Mouse (Mus musculus): ENCODE data around the gene Cux1. TPM values are rescaled to one million over a fixed set of nuclear protein-coding genes. Genes with fewer than 3 reads are reported as not detected.

The Cux1 gene
- polyA plus RNA-seq, 1 experiment from 2014 or later, result 114 TPM

- Histone ChIP-seq H3K9ac (no peak overlapping the region), H3K27me3 (no peaks in the 10 kb centered on the region), H3K4me1 (no peaks in the 10 kb centered on the region), H3K27ac (no peak overlapping the region), H3K9me3 (no peaks in the 10 kb centered on the region), H3K4me2 (no peak overlapping the region), H3K4me3 (no peak overlapping the region), H3K36me3 (peaks cover 43% of the 10 kb centered on the region)
- no peak for ATAC-seq (ENCODE audit: borderline replicate concordance, extremely low read depth, low FRiP score, low TSS enrichment)
- 68% methylated on average over 4 of the region's 4 CpGs for WGBS
Observed at GRCm38 (mm10) chr5:136336798-136337527, 230.3 kb downstream of the Cux1 start.

DNA sequence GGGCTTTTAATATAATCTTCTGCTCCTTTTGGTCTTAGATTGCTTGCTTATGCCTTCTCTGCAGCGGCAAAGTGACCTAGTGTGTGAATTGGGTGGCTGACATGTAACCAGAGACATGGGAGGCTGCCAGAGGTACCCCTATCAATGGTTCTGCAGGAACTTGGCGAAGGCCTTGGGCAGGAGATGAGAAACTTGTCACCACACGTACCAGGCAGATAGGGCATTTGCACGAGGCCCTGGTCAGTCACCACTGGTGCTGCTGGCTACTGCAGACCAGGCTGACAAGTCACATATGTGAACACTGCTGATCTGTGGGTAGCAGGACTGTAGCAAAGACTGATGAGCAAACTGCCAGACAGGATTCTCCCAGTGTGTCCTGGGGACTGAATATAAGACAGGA lies 231.6 kb downstream of the Cux1 start:
- Histone ChIP-seq H3K9ac (no peak overlapping the region), H3K36me3 (peaks cover 43% of the 10 kb centered on the region), H3K4me2 (no peak overlapping the region), H3K27me3 (no peaks in the 10 kb centered on the region), H3K27ac (no peak overlapping the region), H3K4me3 (no peak overlapping the region), H3K9me3 (no peaks in the 10 kb centered on the region), H3K4me1 (no peaks in the 10 kb centered on the region)
- no peak for ATAC-seq (ENCODE audit: borderline replicate concordance, extremely low read depth, low FRiP score, low TSS enrichment)
- 93% methylated on average over 4 of the region's 4 CpGs for WGBS

GRCm38 (mm10) chr5:136334780-136335179 lies 232.5 kb downstream of the Cux1 start:
- ATAC-seq (ENCODE audit: borderline replicate concordance, extremely low read depth, low FRiP score, low TSS enrichment), result no peak

GRCm38 (mm10) chr5:136334051-136334450 lies 233.2 kb downstream of the Cux1 start:
- no peak overlapping the region for H3K4me2 ChIP-seq
- no peak for ATAC-seq (ENCODE audit: borderline replicate concordance, extremely low read depth, low FRiP score, low TSS enrichment)
- no peaks in the 10 kb centered on the region for H3K4me1 ChIP-seq
- no peak overlapping the region for H3K9ac ChIP-seq
- H3K9me3 ChIP-seq, result no peaks in the 10 kb centered on the region
- no peaks in the 10 kb centered on the region for H3K27me3 ChIP-seq
- H3K27ac ChIP-seq, result no peak overlapping the region
- H3K36me3 ChIP-seq, result peaks cover 32% of the 10 kb centered on the region
- no peak overlapping the region for H3K4me3 ChIP-seq
- WGBS, result 83% methylated on average over 1 of the region's 1 CpGs

More at GRCm38 (mm10) chr5:136334780-136335179, 232.5 kb downstream of the Cux1 start:
- Histone ChIP-seq H3K4me2 (no peak overlapping the region), H3K27me3 (no peaks in the 10 kb centered on the region), H3K27ac (no peak overlapping the region), H3K4me3 (no peak overlapping the region), H3K9ac (no peak overlapping the region), H3K36me3 (peaks cover 39% of the 10 kb centered on the region), H3K9me3 (no peaks in the 10 kb centered on the region), H3K4me1 (no peaks in the 10 kb centered on the region)
- 71% methylated on average over 4 of the region's 4 CpGs for WGBS

- no peaks in the 10 kb centered on the region for H3K27me3 ChIP-seq
- no peak overlapping the region for H3K4me2 ChIP-seq
- WGBS, result 90% methylated on average over 11 of the region's 11 CpGs
- H3K9me3 ChIP-seq, result no peaks in the 10 kb centered on the region
- no peaks in the 10 kb centered on the region for H3K4me1 ChIP-seq
- no peak for ATAC-seq (ENCODE audit: borderline replicate concordance, extremely low read depth, low FRiP score, low TSS enrichment)
- no peak overlapping the region for H3K4me3 ChIP-seq
- no peak overlapping the region for H3K9ac ChIP-seq
- H3K27ac ChIP-seq, result no peak overlapping the region
- H3K36me3 ChIP-seq, result peaks cover 38% of the 10 kb centered on the region
Observed at GRCm38 (mm10) chr5:136332786-136333462, 234.4 kb downstream of the Cux1 start.

DNA sequence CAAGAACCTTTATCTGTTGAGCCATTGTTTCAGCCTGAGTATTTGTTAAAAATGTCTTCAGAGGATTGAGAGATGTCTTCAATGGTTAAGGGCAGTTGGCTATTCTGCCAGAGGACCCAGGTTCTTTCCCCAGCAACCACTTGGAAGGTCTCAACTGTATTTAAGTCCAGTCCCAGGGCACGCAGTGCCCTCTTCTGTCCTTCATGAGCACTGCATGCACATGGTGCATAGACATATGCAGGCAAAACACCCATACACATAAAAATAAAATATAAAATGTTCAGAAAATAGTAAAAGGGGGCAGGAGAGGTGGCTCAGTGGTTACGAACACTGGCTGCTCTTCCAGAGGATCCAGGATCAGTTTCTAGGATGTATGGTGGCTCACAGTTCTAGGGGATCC lies 239.6 kb downstream of the Cux1 start:
- peaks cover 33% of the 10 kb centered on the region; the same call in 1 of the 2 replicates for H3K36me3 ChIP-seq

DNA sequence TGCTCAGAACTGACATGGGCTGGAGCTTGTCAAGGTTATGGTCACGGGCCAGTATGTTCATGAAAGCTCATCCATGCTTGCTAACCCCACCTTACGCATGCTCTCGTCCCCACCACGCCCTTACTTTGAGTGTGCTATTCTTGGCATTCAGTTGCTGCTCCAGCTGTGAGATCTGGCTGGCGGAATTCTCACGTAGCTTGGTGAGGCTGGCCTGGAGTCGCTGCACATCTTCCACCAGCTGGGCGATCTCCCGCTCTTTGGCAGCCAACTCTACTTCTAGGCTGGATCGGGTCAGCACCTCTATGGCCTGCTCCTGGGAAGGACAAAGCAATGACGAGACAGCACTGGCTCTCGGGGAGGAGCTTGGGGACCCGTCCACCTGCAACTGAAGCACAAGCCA lies 240.7 kb downstream of the Cux1 start:
- Histone ChIP-seq H3K4me2 (no peak overlapping the region), H3K36me3 (peaks cover 28% of the 10 kb centered on the region; the same call in 1 of the 2 replicates), H3K4me1 (no peaks in the 10 kb centered on the region), H3K27ac (no peak overlapping the region), H3K4me3 (no peak overlapping the region), H3K9ac (no peak overlapping the region), H3K27me3 (no peaks in the 10 kb centered on the region), H3K9me3 (no peaks in the 10 kb centered on the region)
- 85% methylated on average over 13 of the region's 13 CpGs for WGBS
- no peak for ATAC-seq (ENCODE audit: borderline replicate concordance, extremely low read depth, low FRiP score, low TSS enrichment)

More for the DNA sequence above, 239.6 kb downstream of the Cux1 start:
- Histone ChIP-seq H3K27ac (no peak overlapping the region), H3K4me3 (no peak overlapping the region), H3K27me3 (no peaks in the 10 kb centered on the region), H3K9me3 (no peaks in the 10 kb centered on the region), H3K4me2 (no peak overlapping the region), H3K4me1 (no peaks in the 10 kb centered on the region), H3K9ac (no peak overlapping the region)
- 92% methylated on average over 2 of the region's 2 CpGs for WGBS
- ATAC-seq (ENCODE audit: borderline replicate concordance, extremely low read depth, low FRiP score, low TSS enrichment), result no peak

GRCm38 (mm10) chr5:136324506-136324905 lies 242.8 kb downstream of the Cux1 start:
- Histone ChIP-seq H3K9me3 (no peaks in the 10 kb centered on the region), H3K4me3 (no peak overlapping the region), H3K27ac (no peak overlapping the region), H3K4me2 (no peak overlapping the region), H3K36me3 (peaks cover 37% of the 10 kb centered on the region), H3K27me3 (no peaks in the 10 kb centered on the region), H3K9ac (no peak overlapping the region), H3K4me1 (no peaks in the 10 kb centered on the region)
- no peak for ATAC-seq (ENCODE audit: borderline replicate concordance, extremely low read depth, low FRiP score, low TSS enrichment)
- WGBS, result 55% methylated on average over 4 of the region's 4 CpGs

GRCm38 (mm10) chr5:136321378-136321777 lies 245.9 kb downstream of the Cux1 start:
- H3K36me3 ChIP-seq, result peaks cover 40% of the 10 kb centered on the region
- no peak overlapping the region for H3K4me2 ChIP-seq
- ATAC-seq (ENCODE audit: borderline replicate concordance, extremely low read depth, low FRiP score, low TSS enrichment), result no peak
- WGBS, result 67% methylated on average over 6 of the region's 6 CpGs
- no peaks in the 10 kb centered on the region for H3K27me3 ChIP-seq
- no peak overlapping the region for H3K9ac ChIP-seq
- H3K4me1 ChIP-seq, result no peaks in the 10 kb centered on the region
- H3K4me3 ChIP-seq, result no peak overlapping the region
- H3K9me3 ChIP-seq, result no peaks in the 10 kb centered on the region
- H3K27ac ChIP-seq, result no peak overlapping the region

DNA sequence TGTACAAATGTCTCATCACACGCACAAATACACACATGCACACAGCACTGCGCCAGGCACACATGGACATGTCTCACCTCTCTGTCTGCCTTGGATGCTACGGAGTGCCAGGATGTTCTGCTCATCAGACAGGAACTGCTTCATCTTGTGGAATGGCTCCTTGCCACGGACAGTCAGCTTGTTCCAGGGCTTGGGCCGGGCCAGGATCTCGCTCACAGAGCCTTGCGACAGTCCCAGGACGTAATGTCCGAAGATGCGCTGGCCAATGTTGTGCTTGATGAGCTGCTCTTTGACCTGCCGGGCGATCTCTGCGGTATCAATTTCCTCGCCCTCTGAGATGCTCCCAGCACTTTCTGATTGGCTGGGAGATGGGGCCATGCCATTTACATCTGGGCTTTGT lies 254.7 kb downstream of the Cux1 start:
- Histone ChIP-seq H3K27me3 (no peaks in the 10 kb centered on the region), H3K9ac (no peak overlapping the region), H3K4me1 (no peaks in the 10 kb centered on the region), H3K9me3 (no peaks in the 10 kb centered on the region), H3K4me2 (no peak overlapping the region), H3K27ac (no peak overlapping the region), H3K36me3 (peaks cover 78% of the 10 kb centered on the region), H3K4me3 (no peak overlapping the region)
- WGBS, result 86% methylated on average over 14 of the region's 14 CpGs
- ATAC-seq (ENCODE audit: borderline replicate concordance, extremely low read depth, low FRiP score, low TSS enrichment), result no peak

DNA sequence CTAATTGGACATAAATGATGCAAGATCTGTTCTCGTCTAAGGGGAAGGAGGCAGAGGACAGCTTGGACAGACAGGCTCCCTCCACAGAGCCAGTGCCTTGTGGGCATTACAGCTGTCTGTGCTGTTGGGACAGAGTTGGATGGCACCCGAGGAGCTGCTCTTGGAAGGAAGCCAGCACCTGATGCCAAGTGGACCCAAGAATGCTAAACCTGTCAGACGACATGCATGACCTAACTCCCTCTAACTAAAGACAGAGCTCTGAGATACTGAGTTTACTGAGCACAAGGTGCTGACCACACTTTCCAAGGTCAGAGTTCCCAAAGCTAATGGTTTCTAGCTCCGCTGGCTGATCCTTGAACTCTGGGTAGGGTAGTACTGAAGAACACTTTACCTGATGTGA lies 255.1 kb downstream of the Cux1 start:
- Histone ChIP-seq H3K27me3 (no peaks in the 10 kb centered on the region), H3K27ac (no peak overlapping the region), H3K36me3 (peaks cover 78% of the 10 kb centered on the region), H3K9me3 (no peaks in the 10 kb centered on the region), H3K9ac (no peak overlapping the region), H3K4me1 (no peaks in the 10 kb centered on the region), H3K4me3 (no peak overlapping the region), H3K4me2 (no peak overlapping the region)
- ATAC-seq (ENCODE audit: borderline replicate concordance, extremely low read depth, low FRiP score, low TSS enrichment), result no peak
- WGBS, result 57% methylated on average over 4 of the region's 4 CpGs

DNA sequence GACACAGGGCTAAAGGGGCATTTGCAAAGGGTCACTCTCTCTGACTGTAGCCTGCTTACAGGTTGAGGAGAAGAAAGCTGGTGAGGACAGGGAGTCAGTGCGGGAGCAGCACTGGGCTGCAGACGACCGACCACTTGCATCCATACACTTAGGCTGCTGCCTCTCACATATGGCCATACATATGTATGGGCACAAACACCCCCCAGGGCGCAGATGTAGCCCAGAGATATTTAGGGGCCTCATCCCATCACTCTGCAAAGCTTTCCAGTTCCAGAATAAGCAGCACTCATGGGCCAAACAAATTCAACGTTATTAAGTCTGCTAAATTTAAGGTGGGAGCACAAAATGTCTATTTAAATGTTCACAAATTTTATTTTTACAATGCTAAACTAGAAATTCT lies 261.0 kb downstream of the Cux1 start:
- Histone ChIP-seq H3K27ac (no peak overlapping the region), H3K4me2 (no peak overlapping the region), H3K9ac (no peak overlapping the region), H3K4me3 (no peak overlapping the region), H3K4me1 (peaks cover 7% of the 10 kb centered on the region; the same call in 1 of the 2 replicates), H3K9me3 (no peaks in the 10 kb centered on the region), H3K36me3 (peaks cover 62% of the 10 kb centered on the region), H3K27me3 (no peaks in the 10 kb centered on the region)
- no peak for ATAC-seq (ENCODE audit: borderline replicate concordance, extremely low read depth, low FRiP score, low TSS enrichment)
- 85% methylated on average over 5 of the region's 5 CpGs for WGBS

Data from lung, embryonic 15.5 days (tissue).